Mouse (Mus musculus): ENCODE measurements around the gene Asb17. TPM values are rescaled to one million over a fixed set of nuclear protein-coding genes. Genes with fewer than 3 reads are reported as not detected.

Asb17 gene
- polyA plus RNA-seq, 1 experiment from 2014 or later: 0.05 TPM

- no peaks in the 10 kb centered on the region for H3K9me3 ChIP-seq
- H3K9ac ChIP-seq: no peak overlapping the region
- peak; percentile 64; the same call in 1 of the 2 replicates for ATAC-seq (ENCODE audit: borderline replicate concordance, extremely low read depth, low FRiP score, low TSS enrichment)
- no peak overlapping the region for H3K27ac ChIP-seq
- H3K27me3 ChIP-seq: no peaks in the 10 kb centered on the region
- H3K4me1 ChIP-seq: peaks cover 15% of the 10 kb centered on the region; the same call in 1 of the 2 replicates
- 58% methylated on average over 6 of the region's 6 CpGs for WGBS
- peaks cover 64% of the 10 kb centered on the region for H3K36me3 ChIP-seq
- no peak overlapping the region for H3K4me2 ChIP-seq
- no peak overlapping the region for H3K4me3 ChIP-seq
Observed at GRCm38 (mm10) chr3:153904586-153904985, 60.6 kb downstream of the Asb17 start.

Other genes with a start within 250 kb of the Asb17 start
- gene St6galnac3, start 119.0 kb upstream of the Asb17 start, polyA plus RNA-seq (2015; fragmentation: Nextera tagmentation; extraction: Ambion mirVana): 29.3 and 31.9 TPM in 2 replicates
- gene Msh4, start 61.9 kb downstream of the Asb17 start, polyA plus RNA-seq (2015; fragmentation: Nextera tagmentation; extraction: Ambion mirVana): 0.06 and 0.11 TPM in 2 replicates
- 48.6 and 49.6 TPM in 2 replicates for gene Rabggtb, start 68.8 kb downstream of the Asb17 start, polyA plus RNA-seq (2015; fragmentation: Nextera tagmentation; extraction: Ambion mirVana)
- 53.2 and 60.5 TPM in 2 replicates for gene Acadm, start 100.4 kb downstream of the Asb17 start, polyA plus RNA-seq (2015; fragmentation: Nextera tagmentation; extraction: Ambion mirVana)
- gene Slc44a5, start 129.2 kb downstream of the Asb17 start, polyA plus RNA-seq (2015; fragmentation: Nextera tagmentation; extraction: Ambion mirVana): 0.25 and 0.33 TPM in 2 replicates

Data from lung, embryonic 15.5 days (tissue).